Mouse (Mus musculus) CH12.LX (cell line): Measurements from ENCODE around the gene March6.
A peak's percentile ranks its signal among the peaks of the same experiment; 100 is the strongest.

Experiments used
- CTCF ChIP-seq, 2 experiments: IDR thresholded peaks in 1 of 2; conservative IDR thresholded peaks in 1 of 2; 2 replicates each; pipeline ENCODE4 v1.5.1; 2011 to 2012; ENCODE audit warnings: low read depth in 2 of 2, low read length in 2 of 2, improper control_type of control experiment in 1 of 2, inconsistent platforms in 1 of 2, mild to moderate bottlenecking in 1 of 2, moderate library complexity in 1 of 2
- EP300 ChIP-seq: IDR thresholded peaks from 2 replicates; pipeline ENCODE4 v1.6.1; 2011; ENCODE audit warnings: low read length, improper control_type of control experiment
- MAX ChIP-seq: IDR thresholded peaks from 2 replicates; pipeline ENCODE4 v1.6.1; 2011; ENCODE audit warnings: low read length, improper control_type of control experiment
- MAZ ChIP-seq: IDR thresholded peaks from 2 replicates; pipeline ENCODE4 v1.6.1; 2012; ENCODE audit warnings: low read depth, mild to moderate bottlenecking, inconsistent platforms, low read length, improper control_type of control experiment, moderate library complexity
- POLR2A ChIP-seq: IDR thresholded peaks from 2 replicates; pipeline ENCODE4 v1.6.1; 2011; ENCODE audit warnings: low read depth, mild to moderate bottlenecking, improper control_type of control experiment, low read length
- POLR2AphosphoS2 ChIP-seq: IDR thresholded peaks from 2 replicates; pipeline ENCODE4 v1.6.1; 2011; ENCODE audit warnings: low read depth, low read length, improper control_type of control experiment

DNA sequence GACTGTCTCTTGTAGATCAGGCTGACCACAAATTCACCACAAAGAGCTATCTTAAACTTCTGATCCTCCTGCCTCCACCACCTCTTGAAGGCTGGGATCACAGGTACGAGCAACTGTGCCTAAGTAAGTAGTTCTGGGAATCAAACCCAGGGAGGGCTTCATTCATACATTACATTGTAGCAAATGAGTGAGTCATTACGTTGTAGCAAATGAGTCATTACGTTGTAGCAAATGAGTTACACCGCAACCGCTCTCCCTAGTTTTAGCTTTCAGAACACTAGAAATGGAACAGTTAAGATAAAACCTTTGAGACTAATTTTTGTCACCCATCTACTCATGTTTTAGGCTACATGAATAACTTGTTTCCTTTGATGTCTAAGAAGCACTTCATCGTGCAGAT lies 15.4 kb upstream of the March6 start:
- TF ChIP-seq MAZ (no peak), CTCF (conservative IDR thresholded peaks at IDR 0.05 in 1 of 2, IDR thresholded peaks at IDR 0.05 in 1 of 2; ENCODE audit: low read depth in 2 of 2, low read length in 2 of 2) (no peak), MAX (no peak), POLR2A (no peak), POLR2AphosphoS2 (no peak), EP300 (peak; percentile 65)
